Mouse (Mus musculus) forebrain, embryonic 16.5 days (tissue): ENCODE data around the gene Ano3. TPM values are rescaled to one million over a fixed set of nuclear protein-coding genes. Genes with fewer than 3 reads are reported as not detected.
A peak's percentile ranks its signal among the peaks of the same experiment; 100 is the strongest.
"Not testable (repeated sequence)": the region's sequence is repeated elsewhere in the genome, so short reads cannot be mapped to it uniquely, and the experiment has no call there.

Experiments used
- ATAC-seq: fragments of 200-750 bp; cut with Nextera tagmentation; 2 replicates; pipeline ENCODE4 v1.8.0; 2017; ENCODE audit warnings: mild to moderate bottlenecking, moderate library complexity
- H3K27ac ChIP-seq: fragments of 300-500 bp; sonication (generic); 2 replicates; pipeline ENCODE4 v1.5.1; 2014; ENCODE audit warnings: low read length, control low read depth
- H3K27me3 ChIP-seq: fragments of 300-500 bp; sonication (generic); replicated peaks from 2 replicates; pipeline ENCODE4 v1.6.1; 2014; ENCODE audit warnings: low read length; ENCODE audit not compliant: control insufficient read depth, insufficient read depth
- H3K36me3 ChIP-seq: fragments of 300-500 bp; sonication (generic); 2 replicates; pipeline ENCODE4 v1.6.1; 2014; ENCODE audit not compliant: control insufficient read depth, insufficient read depth
- H3K4me1 ChIP-seq: fragments of 300-500 bp; sonication (generic); replicated peaks from 2 replicates; pipeline ENCODE4 v1.6.1; 2014; ENCODE audit warnings: low read length; ENCODE audit not compliant: control insufficient read depth, insufficient read depth
- H3K4me2 ChIP-seq: fragments of 300-500 bp; sonication (generic); 2 replicates; pipeline ENCODE4 v1.6.1; 2014; ENCODE audit warnings: mild to moderate bottlenecking, low read length, control low read depth
- H3K4me3 ChIP-seq: fragments of 300-500 bp; sonication (generic); replicated peaks from 2 replicates; pipeline ENCODE4 v1.5.1; 2014; ENCODE audit warnings: mild to moderate bottlenecking, low read length, control low read depth
- H3K9ac ChIP-seq: fragments of 300-500 bp; sonication (generic); replicated peaks from 2 replicates; pipeline ENCODE4 v1.6.1; 2014; ENCODE audit warnings: low read depth, low read length, control low read depth
- H3K9me3 ChIP-seq: fragments of 300-500 bp; sonication (generic); 2 replicates; pipeline ENCODE4 v1.6.1; 2016; ENCODE audit warnings: low read length; ENCODE audit not compliant: control insufficient read depth
- WGBS: fragments of 180-500 bp; shearing (Covaris S2); extraction: QIAGEN DNeasy Blood & Tissue Kit; methylation state at CpG from one replicate; pipeline ENCODE4 v1.1.7; 2014; 5-methylcytosine and 5-hydroxymethylcytosine counted together
- polyA plus RNA-seq: library from polyadenylated mRNA; unstranded; fragments of >200 nt; fragmentation: Nextera tagmentation; extraction: Ambion mirVana; gene quantifications from 2 replicates; pipeline ENCODE4 v1.2.1, GENCODE M21; 2015

Gene Ano3
- polyA plus RNA-seq = 0.77 and 1.0 TPM in 2 replicates

GRCm38 (mm10) chr2:110950823-110951222, at the start of gene Ano3:
Gene Ano3 (minus strand): TSS chr2:110950923.
- ATAC-seq, H3K9me3 ChIP-seq, H3K27me3 ChIP-seq, H3K36me3 ChIP-seq, H3K4me1 ChIP-seq, H3K27ac ChIP-seq: not testable (repeated sequence)
- H3K9ac ChIP-seq = peak within 1 kb of the TSS; percentile 50
- peak within 1 kb of the TSS; percentile 46 for H3K4me3 ChIP-seq
- H3K4me2 ChIP-seq = peak within 1 kb of the TSS; percentile 78

- no peak overlapping the region for H3K27ac ChIP-seq
- no peaks in the 10 kb centered on the region for H3K9me3 ChIP-seq
- ATAC-seq = no peak
- H3K4me3 ChIP-seq = no peak overlapping the region
- H3K27me3 ChIP-seq = no peaks in the 10 kb centered on the region
- no peak overlapping the region for H3K4me2 ChIP-seq
- H3K9ac ChIP-seq = no peak overlapping the region
- H3K4me1 ChIP-seq = no peaks in the 10 kb centered on the region
- WGBS = 88% methylated on average over 1 of the region's 1 CpGs
- H3K36me3 ChIP-seq = no peaks in the 10 kb centered on the region
Measured at GRCm38 (mm10) chr2:110990071-110990470, 39.3 kb upstream of the Ano3 start.

GRCm38 (mm10) chr2:110989539-110989938, 38.8 kb upstream of the Ano3 start:
- ATAC-seq = no peak
- 78% methylated on average over 4 of the region's 4 CpGs for WGBS

GRCm38 (mm10) chr2:110985853-110986271, 35.1 kb upstream of the Ano3 start:
- no peaks in the 10 kb centered on the region for H3K4me1 ChIP-seq
- no peak overlapping the region for H3K9ac ChIP-seq
- no peak overlapping the region for H3K27ac ChIP-seq
- H3K9me3 ChIP-seq = no peaks in the 10 kb centered on the region
- ATAC-seq = peak; percentile 50; the same call in 1 of the 2 replicates
- H3K27me3 ChIP-seq = no peaks in the 10 kb centered on the region
- WGBS = 72% methylated on average over 2 of the region's 2 CpGs
- no peak overlapping the region for H3K4me3 ChIP-seq
- H3K4me2 ChIP-seq = no peak overlapping the region
- no peaks in the 10 kb centered on the region for H3K36me3 ChIP-seq

More at GRCm38 (mm10) chr2:110989539-110989938, 38.8 kb upstream of the Ano3 start:
- Histone ChIP-seq H3K27ac (no peak overlapping the region), H3K9ac (no peak overlapping the region), H3K9me3 (no peaks in the 10 kb centered on the region), H3K27me3 (no peaks in the 10 kb centered on the region), H3K4me1 (no peaks in the 10 kb centered on the region), H3K4me2 (no peak overlapping the region), H3K4me3 (no peak overlapping the region), H3K36me3 (no peaks in the 10 kb centered on the region)

GRCm38 (mm10) chr2:110981733-110982132, 31.0 kb upstream of the Ano3 start:
- no peaks in the 10 kb centered on the region for H3K4me1 ChIP-seq
- WGBS = 31% methylated on average over 1 of the region's 1 CpGs
- H3K36me3 ChIP-seq = no peaks in the 10 kb centered on the region
- H3K27ac ChIP-seq = no peak overlapping the region
- no peak overlapping the region for H3K4me3 ChIP-seq
- no peaks in the 10 kb centered on the region for H3K27me3 ChIP-seq
- H3K4me2 ChIP-seq = no peak overlapping the region
- ATAC-seq = peak; percentile 62
- H3K9me3 ChIP-seq = no peaks in the 10 kb centered on the region
- H3K9ac ChIP-seq = no peak overlapping the region

- no peaks in the 10 kb centered on the region for H3K4me1 ChIP-seq
- no peak overlapping the region for H3K27ac ChIP-seq
- no peak overlapping the region for H3K4me2 ChIP-seq
- no peak overlapping the region for H3K4me3 ChIP-seq
- H3K27me3 ChIP-seq = no peaks in the 10 kb centered on the region
- WGBS = 83% methylated on average over 2 of the region's 2 CpGs
- no peak for ATAC-seq
- no peaks in the 10 kb centered on the region for H3K9me3 ChIP-seq
- H3K9ac ChIP-seq = no peak overlapping the region
- no peaks in the 10 kb centered on the region for H3K36me3 ChIP-seq
Measured at GRCm38 (mm10) chr2:110979610-110980009, 28.9 kb upstream of the Ano3 start.

GRCm38 (mm10) chr2:110976871-110977270, 26.1 kb upstream of the Ano3 start:
- no peak for ATAC-seq
- no peak overlapping the region for H3K4me3 ChIP-seq
- no peaks in the 10 kb centered on the region for H3K4me1 ChIP-seq
- no peak overlapping the region for H3K27ac ChIP-seq
- H3K27me3 ChIP-seq = no peaks in the 10 kb centered on the region
- no peak overlapping the region for H3K9ac ChIP-seq
- H3K36me3 ChIP-seq = no peaks in the 10 kb centered on the region
- H3K9me3 ChIP-seq = no peaks in the 10 kb centered on the region
- WGBS = 76% methylated on average over 2 of the region's 2 CpGs
- H3K4me2 ChIP-seq = no peak overlapping the region

- H3K36me3 ChIP-seq = no peaks in the 10 kb centered on the region
- no peak overlapping the region for H3K27ac ChIP-seq
- no peaks in the 10 kb centered on the region for H3K4me1 ChIP-seq
- H3K27me3 ChIP-seq = no peaks in the 10 kb centered on the region
- WGBS = 89% methylated on average over 2 of the region's 2 CpGs
- no peak overlapping the region for H3K4me3 ChIP-seq
- no peak for ATAC-seq
- H3K9me3 ChIP-seq = no peaks in the 10 kb centered on the region
- no peak overlapping the region for H3K4me2 ChIP-seq
- H3K9ac ChIP-seq = no peak overlapping the region
Measured at GRCm38 (mm10) chr2:110970158-110970557, 19.4 kb upstream of the Ano3 start.

GRCm38 (mm10) chr2:110965398-110965797, 14.7 kb upstream of the Ano3 start:
- no peak for ATAC-seq
- Histone ChIP-seq H3K9me3 (no peaks in the 10 kb centered on the region), H3K9ac (no peak overlapping the region), H3K4me2 (no peak overlapping the region), H3K4me1 (no peaks in the 10 kb centered on the region), H3K4me3 (no peak overlapping the region), H3K36me3 (no peaks in the 10 kb centered on the region), H3K27me3 (no peaks in the 10 kb centered on the region), H3K27ac (no peak overlapping the region)
- WGBS = 91% methylated on average over 3 of the region's 3 CpGs

- Histone ChIP-seq H3K4me1 (peaks cover 8% of the 10 kb centered on the region), H3K4me3 (peak overlapping the region; percentile 46), H3K9ac (peak overlapping the region; percentile 50), H3K9me3 (no peaks in the 10 kb centered on the region), H3K36me3 (no peaks in the 10 kb centered on the region), H3K27me3 (no peaks in the 10 kb centered on the region), H3K4me2 (peak overlapping the region; percentile 78), H3K27ac (no peak overlapping the region)
- 58% methylated on average over 3 of the region's 3 CpGs for WGBS
- no peak; the same call in 1 of the 2 replicates for ATAC-seq
Measured at GRCm38 (mm10) chr2:110950432-110950803, 305 bp downstream of the Ano3 start.
